Mouse (Mus musculus): ENCODE measurements around the gene Palm3. TPM values are rescaled to one million over a fixed set of nuclear protein-coding genes. Genes with fewer than 3 reads are reported as not detected.

Palm3 gene
- total and polyA plus RNA-seq, 3 experiments: 0.13 to 0.77 (median 0.16) TPM

- dilution Hi-C loops (cut with MboI; ENCODE audit: extremely low pct_ligation_motif_present, extremely low pct_unique_long_range_greater_than_20kb, low sequenced_read_pairs) (no loop called here), in situ Hi-C loops (cut with MboI; ENCODE audit: low pct_ligation_motif_present, low pct_unique_long_range_greater_than_20kb, low sequenced_read_pairs) (no loop called here)
- Histone ChIP-seq H3K4me1 (ENCODE audit: control insufficient read depth in 1 of 2, insufficient read depth in 2 of 2) (peaks cover 18 to 38% of the 10 kb centered on the region in 2 experiments), H3K9me3 (replicated peaks; ENCODE audit: low read length) (no peaks in the 10 kb centered on the region), H3K4me3 (replicated peaks in 1 of 3; ENCODE audit: low read depth in 2 of 3, low read length in 2 of 3, poor library complexity in 1 of 3) (peak overlapping the region; percentile 58 to 80 (median 71)), H3K27ac (ENCODE audit: insufficient read depth, low read depth) (no peak overlapping the region), H3K4me2 (ENCODE audit: insufficient read depth, low read depth, poor library complexity, severe bottlenecking) (peak overlapping the region; percentile 62), H3K79me2 (replicated peaks; ENCODE audit: control insufficient read depth, extremely low read depth, insufficient read depth, poor library complexity, severe bottlenecking) (peaks cover 3% of the 10 kb centered on the region; the same call in 1 of the 2 replicates), H3K36me3 (replicated peaks in 1 of 2; ENCODE audit: control insufficient read depth in 1 of 2, insufficient read depth in 1 of 2, low read length in 1 of 2) (peaks cover 14 to 44% of the 10 kb centered on the region in 2 experiments), H3K9ac (ENCODE audit: insufficient read depth, low read depth) (peak overlapping the region; percentile 81), H3K27me3 (replicated peaks) (no peaks in the 10 kb centered on the region)
- no peak for DNase-seq (ENCODE audit: extremely low read depth)
- TF ChIP-seq ZC3H11A (IDR thresholded peaks at IDR 0.05; ENCODE audit: low read depth, low read length) (no peak), PAX5 (IDR thresholded peaks at IDR 0.05; ENCODE audit: low read length) (no peak), RAD21 (IDR thresholded peaks at IDR 0.05; ENCODE audit: low read depth, low read length) (no peak), JUND (conservative IDR thresholded peaks at IDR 0.05; ENCODE audit: low read depth, low read length) (no peak), POLR2AphosphoS2 (IDR thresholded peaks at IDR 0.05; ENCODE audit: low read depth, low read length) (no peak), TCF12 (IDR thresholded peaks at IDR 0.05; ENCODE audit: low read depth, low read length) (no peak), NRF1 (IDR thresholded peaks at IDR 0.05; ENCODE audit: low read depth, low read length) (no peak), HCFC1 (IDR thresholded peaks at IDR 0.05; ENCODE audit: low read depth, low read length) (no peak), EP300 (IDR thresholded peaks at IDR 0.05; ENCODE audit: low read length) (no peak), IRF4 (IDR thresholded peaks at IDR 0.05; ENCODE audit: low read depth, low read length) (no peak), ZMIZ1 (IDR thresholded peaks at IDR 0.05; ENCODE audit: low read depth, low read length) (no peak), USF1 (IDR thresholded peaks at IDR 0.05; ENCODE audit: low read depth, low read length) (no peak), POLR2A (IDR thresholded peaks at IDR 0.05; ENCODE audit: low read depth, low read length) (no peak), TBP (conservative IDR thresholded peaks at IDR 0.05; ENCODE audit: low read depth, low read length) (no peak), E2F4 (IDR thresholded peaks at IDR 0.05; ENCODE audit: insufficient replicate concordance, low read depth, low read length) (no peak), KAT2A (IDR thresholded peaks at IDR 0.05; ENCODE audit: insufficient replicate concordance, low read length) (no peak), UBTF (IDR thresholded peaks at IDR 0.05; ENCODE audit: low read depth, low read length) (no peak), MAX (IDR thresholded peaks at IDR 0.05; ENCODE audit: low read length) (no peak), CHD2 (IDR thresholded peaks at IDR 0.05; ENCODE audit: low read length) (no peak)
Observed at GRCm38 (mm10) chr8:83999057-83999705, 22.1 kb upstream of the Palm3 start.

- H3K9ac ChIP-seq (ENCODE audit: insufficient read depth, low read depth): no peak overlapping the region
- no peak for DNase-seq (ENCODE audit: extremely low read depth)
- H3K4me1 ChIP-seq (ENCODE audit: control insufficient read depth in 1 of 2, insufficient read depth in 2 of 2): peaks cover 18 to 37% of the 10 kb centered on the region in 2 experiments
- dilution Hi-C loops (cut with MboI; ENCODE audit: extremely low pct_ligation_motif_present, extremely low pct_unique_long_range_greater_than_20kb, low sequenced_read_pairs): no loop called here
- H3K36me3 ChIP-seq (replicated peaks in 1 of 2; ENCODE audit: control insufficient read depth in 1 of 2, insufficient read depth in 1 of 2, low read length in 1 of 2): peaks cover 14 to 44% of the 10 kb centered on the region in 2 experiments
- no peaks in the 10 kb centered on the region for H3K27me3 ChIP-seq (replicated peaks)
- H3K9me3 ChIP-seq (replicated peaks; ENCODE audit: low read length): no peaks in the 10 kb centered on the region
- H3K4me2 ChIP-seq (ENCODE audit: insufficient read depth, low read depth, poor library complexity, severe bottlenecking): no peak overlapping the region
- no peak for TF ChIP-seq MAFK (IDR thresholded peaks at IDR 0.05; ENCODE audit: insufficient replicate concordance, low read length)
- TF ChIP-seq CHD2 (IDR thresholded peaks at IDR 0.05; ENCODE audit: low read length): no peak
- no peak for TF ChIP-seq ZC3H11A (IDR thresholded peaks at IDR 0.05; ENCODE audit: low read depth, low read length)
- no peak for TF ChIP-seq ZKSCAN1 (IDR thresholded peaks at IDR 0.05; ENCODE audit: borderline replicate concordance, low read depth, low read length)
- no peak for TF ChIP-seq KAT2A (IDR thresholded peaks at IDR 0.05; ENCODE audit: insufficient replicate concordance, low read length)
- no peak for TF ChIP-seq ELF1 (IDR thresholded peaks at IDR 0.05; ENCODE audit: low read depth, low read length)
- no peak for TF ChIP-seq CHD1 (IDR thresholded peaks at IDR 0.05; ENCODE audit: low read depth, low read length)
- in situ Hi-C loops (cut with MboI; ENCODE audit: low pct_ligation_motif_present, low pct_unique_long_range_greater_than_20kb, low sequenced_read_pairs): no loop called here
- H3K27ac ChIP-seq (ENCODE audit: insufficient read depth, low read depth): no peak overlapping the region
- H3K4me3 ChIP-seq (replicated peaks in 1 of 3; ENCODE audit: low read depth in 2 of 3, low read length in 2 of 3, poor library complexity in 1 of 3): no peak overlapping the region
- peaks cover 3% of the 10 kb centered on the region; the same call in 1 of the 2 replicates for H3K79me2 ChIP-seq (replicated peaks; ENCODE audit: control insufficient read depth, extremely low read depth, insufficient read depth, poor library complexity, severe bottlenecking)
Observed at GRCm38 (mm10) chr8:83999825-84000224, 21.4 kb upstream of the Palm3 start.
